8 mouse cellular contexts compared by ENCODE assay signal in genomic region chr14:47648706-47649630, GRCm38 (mm10). TPM values are rescaled to one million over a fixed set of nuclear protein-coding genes. Genes with fewer than 3 reads are reported as not detected.
A peak's percentile ranks its signal among the peaks of the same experiment; 100 is the strongest.
DNase-seq lines count a peak whose midpoint lies in the region; ATAC-seq and TF ChIP-seq lines count a peak whose summit lies in the region.

No protein-coding gene starts in this region.

- no peaks in the 10 kb centered on the region for H3K27me3 ChIP-seq in embryonic facial prominence, embryonic 14.5 days (replicated peaks; ENCODE audit: control insufficient read depth, insufficient read depth, low read length)
- H3K27me3 ChIP-seq in kidney, embryonic 14.5 days (ENCODE audit: control insufficient read depth, insufficient read depth, low read length), result no peaks in the 10 kb centered on the region
- no peaks in the 10 kb centered on the region; the same call in 1 of the 2 replicates for H3K27me3 ChIP-seq in limb, embryonic 15.5 days
- H3K27me3 ChIP-seq in midbrain, postnatal 0 days (ENCODE audit: insufficient read depth, low read length), result no peaks in the 10 kb centered on the region

- peak overlapping the region; percentile 100 for H3K4me3 ChIP-seq in embryonic facial prominence, embryonic 14.5 days (ENCODE audit: low read depth, low read length)
- H3K4me3 ChIP-seq in kidney, embryonic 14.5 days (ENCODE audit: low read length), result peak overlapping the region; percentile 68
- peak overlapping the region; percentile 82 for H3K4me3 ChIP-seq in limb, embryonic 15.5 days
- peak overlapping the region; percentile 98 for H3K4me3 ChIP-seq in midbrain, postnatal 0 days (ENCODE audit: low read depth, low read length)

- H3K4me1 ChIP-seq in embryonic facial prominence, embryonic 14.5 days (ENCODE audit: control insufficient read depth, insufficient read depth, low read length), result peaks cover 17% of the 10 kb centered on the region
- peaks cover 9% of the 10 kb centered on the region; the same call in 1 of the 2 replicates for H3K4me1 ChIP-seq in kidney, embryonic 14.5 days (ENCODE audit: control insufficient read depth, insufficient read depth, low read length)
- peaks cover 11% of the 10 kb centered on the region; the same call in 1 of the 2 replicates for H3K4me1 ChIP-seq in limb, embryonic 15.5 days
- H3K4me1 ChIP-seq in midbrain, postnatal 0 days (ENCODE audit: insufficient read depth, low read length), result 0 out of 2 replicates have a peak, but pooled peaks cover 3% of the 10 kb centered on the region

- TF ChIP-seq CTCF in midbrain, postnatal 0 days (IDR thresholded peaks at IDR 0.05), result no peak

- WGBS in embryonic facial prominence, embryonic 14.5 days, result 2% methylated on average over 18 of the region's 82 CpGs
- 2% methylated on average over 67 of the region's 82 CpGs for WGBS in kidney, embryonic 14.5 days
- under 1% methylated on average over 64 of the region's 82 CpGs for WGBS in limb, embryonic 15.5 days
- WGBS in midbrain, postnatal 0 days, result under 1% methylated on average over 77 of the region's 82 CpGs

- H3K36me3 ChIP-seq in embryonic facial prominence, embryonic 14.5 days (ENCODE audit: control insufficient read depth, insufficient read depth, low read length), result no peaks in the 10 kb centered on the region
- H3K36me3 ChIP-seq in kidney, embryonic 14.5 days (ENCODE audit: control insufficient read depth, insufficient read depth, low read length), result no peaks in the 10 kb centered on the region
- no peaks in the 10 kb centered on the region for H3K36me3 ChIP-seq in limb, embryonic 15.5 days
- H3K36me3 ChIP-seq in midbrain, postnatal 0 days (ENCODE audit: insufficient read depth, low read length), result no peaks in the 10 kb centered on the region

- peak overlapping the region; percentile 93 for H3K27ac ChIP-seq in embryonic facial prominence, embryonic 14.5 days (replicated peaks; ENCODE audit: low read depth, low read length)
- H3K27ac ChIP-seq in kidney, embryonic 14.5 days (ENCODE audit: low read depth, low read length), result peak overlapping the region; percentile 89
- peak overlapping the region; percentile 91 for H3K27ac ChIP-seq in limb, embryonic 15.5 days
- peak overlapping the region; percentile 82 for H3K27ac ChIP-seq in midbrain, postnatal 0 days (ENCODE audit: low read depth, low read length)

- ATAC-seq in embryonic facial prominence, embryonic 14.5 days (ENCODE audit: low read depth), result peak; percentile 95
- ATAC-seq in kidney, embryonic 14.5 days (ENCODE audit: low FRiP score, low TSS enrichment), result peak; percentile 95
- peak; percentile 91 for ATAC-seq in limb, embryonic 15.5 days (ENCODE audit: insufficient number of reproducible peaks, low FRiP score, low TSS enrichment, low read depth)
- ATAC-seq in midbrain, postnatal 0 days (ENCODE audit: low FRiP score), result peak; percentile 92

- H3K9ac ChIP-seq in embryonic facial prominence, embryonic 14.5 days (ENCODE audit: low read depth, low read length), result peak overlapping the region; percentile 97
- H3K9ac ChIP-seq in kidney, embryonic 14.5 days (ENCODE audit: low read depth, low read length), result peak overlapping the region; percentile 85
- H3K9ac ChIP-seq in limb, embryonic 15.5 days, result peak overlapping the region; percentile 85
- peak overlapping the region; percentile 92 for H3K9ac ChIP-seq in midbrain, postnatal 0 days (replicated peaks; ENCODE audit: low read length, poor library complexity, severe bottlenecking)

- peak; percentile 58 for DNase-seq in 3T3-L1 (ENCODE audit: low read depth, low spot score)
- peak; percentile 90 to 94 for DNase-seq in adrenal gland, postnatal 36 days
- peak; percentile 91 for DNase-seq in embryonic facial prominence, embryonic 14.5 days (ENCODE audit: low spot score)
- DNase-seq in heart, adult 9 months (ENCODE audit: low spot score in 2 of 2), result peak; percentile 82 to 83
- peak; percentile 85 for DNase-seq in midbrain, postnatal 0 days (ENCODE audit: low spot score)
- peak; percentile 46 to 55 for DNase-seq in spleen, postnatal 14 days (ENCODE audit: low spot score in 2 of 2)

- no peaks in the 10 kb centered on the region for H3K9me3 ChIP-seq in embryonic facial prominence, embryonic 14.5 days (ENCODE audit: control insufficient read depth, low read length)
- no peaks in the 10 kb centered on the region for H3K9me3 ChIP-seq in kidney, embryonic 14.5 days (ENCODE audit: control insufficient read depth, low read length)
- no peaks in the 10 kb centered on the region for H3K9me3 ChIP-seq in limb, embryonic 15.5 days
- H3K9me3 ChIP-seq in midbrain, postnatal 0 days (ENCODE audit: low read length), result no peaks in the 10 kb centered on the region

- H3K4me2 ChIP-seq in embryonic facial prominence, embryonic 14.5 days (ENCODE audit: low read depth, low read length), result peak overlapping the region; percentile 71
- peak overlapping the region; percentile 69 for H3K4me2 ChIP-seq in kidney, embryonic 14.5 days (replicated peaks; ENCODE audit: low read depth, low read length)
- H3K4me2 ChIP-seq in limb, embryonic 15.5 days, result peak overlapping the region; percentile 58
- H3K4me2 ChIP-seq in midbrain, postnatal 0 days (ENCODE audit: low read depth, low read length, poor library complexity, severe bottlenecking), result peak overlapping the region; percentile 79

RNA-seq across cellular contexts. Expression of gene Ktn1, which starts 0.7 kb away (rescaled TPM):
- 10 to 100 TPM; 58.5 to 63.3 TPM for total RNA-seq in adrenal gland, postnatal 36 days (2021)
- polyA plus RNA-seq in embryonic facial prominence, embryonic 14.5 days (2014; fragmentation: Nextera tagmentation; extraction: Ambion mirVana), result 60.6 and 62.9 TPM in 2 replicates
- polyA plus RNA-seq in kidney, embryonic 14.5 days (2014; fragmentation: Nextera tagmentation; extraction: Ambion mirVana), result 73.1 and 98.3 TPM in 2 replicates
- 55.5 and 56.8 TPM in 2 replicates for polyA plus RNA-seq in limb, embryonic 15.5 days (2015; fragmentation: Nextera tagmentation; extraction: Ambion mirVana)
- total RNA-seq in midbrain, postnatal 0 days (2014; rRNA removed), result 31.1 and 50.6 TPM in 2 replicates
- 55.1 and 69.0 TPM in 2 replicates for polyA plus RNA-seq in midbrain, postnatal 0 days (2015; fragmentation: Nextera tagmentation; extraction: Ambion mirVana)

Comparison
In these comparisons a context has a peak if more than half of its experiments do, and no peak if none do; other contexts are left out.
1. Peak in every context shown above with its lines: DNase-seq, ATAC-seq, H3K4me3 ChIP-seq and H3K27ac ChIP-seq.